Mouse (Mus musculus): ENCODE results near the gene Krt75.

- TF ChIP-seq POLR2A (IDR thresholded peaks at IDR 0.05; ENCODE audit: insufficient read length, low read depth) (no peak), CEBPB (IDR thresholded peaks at IDR 0.05; ENCODE audit: insufficient read depth, poor library complexity, severe bottlenecking) (no peak), TCF12 (IDR thresholded peaks at IDR 0.05; ENCODE audit: insufficient read depth, poor library complexity, severe bottlenecking) (no peak), USF1 (IDR thresholded peaks at IDR 0.05; ENCODE audit: low read depth) (no peak)
Measured at GRCm38 (mm10) chr15:101542543-101542942, 31.2 kb downstream of the Krt75 start.
